Comparison of ENCODE assay signal across 8 mouse cellular contexts in the genomic region with DNA sequence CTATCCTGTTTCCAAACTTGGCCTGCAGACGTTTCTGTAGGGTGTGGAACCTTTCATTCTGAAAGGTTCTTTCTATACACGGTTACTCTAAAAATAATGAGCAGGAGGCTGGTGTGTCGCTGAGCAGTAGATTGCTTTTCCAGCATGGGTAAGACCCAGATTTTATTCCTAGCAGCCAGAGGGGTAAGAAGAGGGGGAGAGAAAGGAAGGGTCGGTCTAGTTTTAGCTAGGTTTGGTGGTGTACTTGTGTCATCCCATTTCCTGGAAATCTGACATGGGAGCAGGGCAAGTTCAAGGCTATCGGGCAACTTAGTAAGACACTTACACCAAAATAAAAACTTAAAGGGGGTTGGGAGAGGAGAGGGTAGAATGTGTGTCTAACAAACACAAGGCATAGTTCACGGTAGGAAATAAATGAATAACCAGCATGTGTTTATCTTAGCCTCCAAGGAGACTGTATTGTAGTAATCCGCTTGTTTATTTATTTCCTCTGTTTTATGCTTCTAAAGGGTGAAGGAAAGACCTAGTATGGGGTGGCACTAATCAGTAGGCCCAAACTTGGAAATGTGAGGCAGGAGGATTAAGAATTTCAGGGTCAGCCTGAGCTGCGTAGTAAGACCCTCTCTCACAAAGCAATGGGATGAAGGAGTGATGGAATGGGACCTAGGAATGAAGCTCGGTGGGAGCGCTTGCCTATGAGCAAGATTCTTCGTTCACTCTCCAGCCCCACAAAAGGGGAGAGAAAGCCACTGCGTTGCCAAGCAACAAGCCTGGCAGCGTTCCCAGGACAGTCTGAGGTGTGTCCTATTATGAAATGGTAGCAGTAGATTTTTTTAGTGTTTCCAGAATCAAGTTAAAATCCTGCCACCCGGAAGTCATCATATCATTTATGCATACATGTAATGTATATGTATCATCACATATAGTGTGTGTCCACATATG. TPM values are rescaled to one million over a fixed set of nuclear protein-coding genes. Genes with fewer than 3 reads are reported as not detected.
DNase-seq lines count a peak whose midpoint lies in the region; ATAC-seq and TF ChIP-seq lines count a peak whose summit lies in the region.

No protein-coding gene starts in this region.

- DNase-seq in liver, adult 2 months (ENCODE audit: extremely low read depth, low read depth, low spot score): peak; percentile 86
- peak; percentile 40 for DNase-seq in cerebellum, adult 8-10 months
- DNase-seq in layer of hippocampus, adult 8-10 months (ENCODE audit: low spot score in 2 of 2): peak; percentile 70 to 81
- DNase-seq in lung, postnatal 4 days: peak; percentile 81 to 85
- DNase-seq in urinary bladder, postnatal 14 days (ENCODE audit: low spot score): peak; percentile 76
- no peak for DNase-seq in Muller cell, postnatal 12 days (ENCODE audit: inconsistent ontology term)

- WGBS in liver, adult 2 months: 21% methylated on average over 14 of the region's 14 CpGs
- 74% methylated on average over 14 of the region's 14 CpGs for WGBS in liver, embryonic 12.5 days (ENCODE audit: insufficient replicate concordance)
- 45% methylated on average over 14 of the region's 14 CpGs for WGBS in heart, embryonic 14.5 days

- peak overlapping the region; percentile 94 for H3K27ac ChIP-seq in liver, adult 2 months (replicated peaks; ENCODE audit: insufficient read depth, low read depth, low read length)
- no peak overlapping the region for H3K27ac ChIP-seq in liver, embryonic 12.5 days
- H3K27ac ChIP-seq in heart, embryonic 14.5 days (replicated peaks in 1 of 2; ENCODE audit: control insufficient read depth in 1 of 2, insufficient read depth in 1 of 2, low read depth in 2 of 2, low read length in 2 of 2): no peak overlapping the region

- no peak for ATAC-seq in liver, embryonic 12.5 days
- ATAC-seq in heart, embryonic 14.5 days (ENCODE audit: insufficient number of reproducible peaks, insufficient read depth, low FRiP score, low read depth): no peak

- H3K4me2 ChIP-seq in liver, embryonic 12.5 days: no peak overlapping the region
- H3K4me2 ChIP-seq in heart, embryonic 14.5 days (ENCODE audit: low read length): peak overlapping the region; percentile 21; the same call in 1 of the 2 replicates

- H3K27me3 ChIP-seq in liver, adult 2 months (ENCODE audit: control insufficient read depth, insufficient read depth, low read length): no peaks in the 10 kb centered on the region
- no peaks in the 10 kb centered on the region for H3K27me3 ChIP-seq in liver, embryonic 12.5 days (replicated peaks)
- no peaks in the 10 kb centered on the region for H3K27me3 ChIP-seq in heart, embryonic 14.5 days (ENCODE audit: control insufficient read depth, insufficient read depth, low read length)

- peak overlapping the region; percentile 16; the same call in 1 of the 2 replicates for H3K9ac ChIP-seq in liver, adult 2 months (ENCODE audit: low read depth, low read length)
- no peak overlapping the region for H3K9ac ChIP-seq in liver, embryonic 12.5 days
- no peak overlapping the region for H3K9ac ChIP-seq in heart, embryonic 14.5 days (ENCODE audit: low read length)

- no peak for TF ChIP-seq CTCF in liver, adult 2 months (IDR thresholded peaks at IDR 0.05; ENCODE audit: low read depth, low read length)

- peaks cover 24% of the 10 kb centered on the region for H3K79me2 ChIP-seq in liver, adult 2 months (ENCODE audit: control insufficient read depth, insufficient read depth, low read length)

- H3K4me1 ChIP-seq in liver, adult 2 months (ENCODE audit: control insufficient read depth, insufficient read depth, low read length): peaks cover 28% of the 10 kb centered on the region
- H3K4me1 ChIP-seq in liver, embryonic 12.5 days: peaks cover 22% of the 10 kb centered on the region
- peaks cover 31 to 52% of the 10 kb centered on the region in 2 experiments for H3K4me1 ChIP-seq in heart, embryonic 14.5 days (ENCODE audit: control insufficient read depth in 2 of 2, insufficient read depth in 2 of 2, low read length in 2 of 2)

- no peaks in the 10 kb centered on the region for H3K36me3 ChIP-seq in liver, adult 2 months (ENCODE audit: control insufficient read depth, insufficient read depth, low read length)
- H3K36me3 ChIP-seq in liver, embryonic 12.5 days: no peaks in the 10 kb centered on the region
- peaks cover 5% of the 10 kb centered on the region; the same call in 1 of the 2 replicates for H3K36me3 ChIP-seq in heart, embryonic 14.5 days (ENCODE audit: control insufficient read depth, insufficient read depth, low read length)

- no peak for TF ChIP-seq POLR2A in liver, adult 2 months (IDR thresholded peaks at IDR 0.05; ENCODE audit: extremely low read depth, insufficient read depth, low read length)

- no peak overlapping the region for H3K4me3 ChIP-seq in liver, adult 2 months (ENCODE audit: insufficient read depth, low read depth, low read length)
- H3K4me3 ChIP-seq in liver, embryonic 12.5 days: no peak overlapping the region
- no peak overlapping the region for H3K4me3 ChIP-seq in heart, embryonic 14.5 days (ENCODE audit: control insufficient read depth in 1 of 2, insufficient read depth in 1 of 2, low read depth in 1 of 2, low read length in 2 of 2)

- H3K9me3 ChIP-seq in liver, embryonic 12.5 days (replicated peaks): no peaks in the 10 kb centered on the region
- no peaks in the 10 kb centered on the region for H3K9me3 ChIP-seq in heart, embryonic 14.5 days (ENCODE audit: control insufficient read depth, low read length)

RNA-seq across cellular contexts. Expression of gene Nceh1, which starts 6.8 kb away (rescaled TPM):
- 18.2 and 32.5 TPM in 2 replicates for total RNA-seq in liver, adult 2 months (2014; rRNA removed)
- 7.9 and 8.9 TPM in 2 replicates for polyA plus RNA-seq in liver, adult 2 months (2012; rRNA removed)
- polyA plus RNA-seq in liver, embryonic 12.5 days (2016; fragmentation: Nextera tagmentation; extraction: Ambion mirVana): 2.8 and 3.4 TPM in 2 replicates
- polyA plus RNA-seq in heart, embryonic 14.5 days (2014; fragmentation: Nextera tagmentation; extraction: Ambion mirVana): 18.1 and 21.3 TPM in 2 replicates
- 100 to 1,000 TPM; 106 to 125 (median 109) TPM for total RNA-seq in layer of hippocampus, adult 8-10 months (2022)

RNA-seq across cellular contexts. Expression of gene Ect2, which starts 35.9 kb away (rescaled TPM):
- 1.8 and 2.2 TPM in 2 replicates for total RNA-seq in liver, adult 2 months (2014; rRNA removed)
- polyA plus RNA-seq in liver, adult 2 months (2012; rRNA removed): 0.34 and 0.56 TPM in 2 replicates
- polyA plus RNA-seq in liver, embryonic 12.5 days (2016; fragmentation: Nextera tagmentation; extraction: Ambion mirVana): 45.4 TPM in 2 replicates
- polyA plus RNA-seq in heart, embryonic 14.5 days (2014; fragmentation: Nextera tagmentation; extraction: Ambion mirVana): 43.7 and 52.3 TPM in 2 replicates
- 1 to 10 TPM in 2 of 4 experiments, under 1 TPM in 2; 0.69 to 1.1 (median 0.93) TPM for total RNA-seq in layer of hippocampus, adult 8-10 months (2022)

Comparison
In these comparisons a context has a peak if more than half of its experiments do, and no peak if none do; other contexts are left out.
1. RNA of gene Ect2, which starts 35.9 kb away (polyA plus RNA-seq): 43.7 to 52.3 TPM in heart, embryonic 14.5 days and 45.4 TPM in liver, embryonic 12.5 days; 0.34 to 0.56 TPM in liver, adult 2 months; every median in the first group is over 10 times any median in the second.